Mouse (Mus musculus) liver, embryonic 15.5 days (tissue): Measurements from ENCODE around the gene Hps4. TPM values are rescaled to one million over a fixed set of nuclear protein-coding genes. Genes with fewer than 3 reads are reported as not detected.

Experiments used
- ATAC-seq: fragments of 200-750 bp; cut with Nextera tagmentation; 2 replicates; pipeline ENCODE4 v1.8.0; 2017; ENCODE audit warnings: moderate number of reproducible peaks, mild to moderate bottlenecking, moderate library complexity; ENCODE audit not compliant: insufficient read depth
- H3K27ac ChIP-seq: fragments of 300-500 bp; sonication (generic); replicated peaks from 2 replicates; pipeline ENCODE4 v1.5.1; 2015; ENCODE audit warnings: mild to moderate bottlenecking, inconsistent platforms
- H3K27me3 ChIP-seq: fragments of 300-500 bp; sonication (generic); 2 replicates; pipeline ENCODE4 v1.6.1; 2015; ENCODE audit warnings: mild to moderate bottlenecking, inconsistent platforms
- H3K36me3 ChIP-seq: fragments of 300-500 bp; sonication (generic); replicated peaks from 2 replicates; pipeline ENCODE4 v1.6.1; 2015; ENCODE audit warnings: moderate library complexity, mild to moderate bottlenecking, inconsistent platforms
- H3K4me1 ChIP-seq: fragments of 300-500 bp; sonication (generic); replicated peaks from 2 replicates; pipeline ENCODE4 v1.6.1; 2015; ENCODE audit warnings: inconsistent platforms
- H3K4me2 ChIP-seq: fragments of 300-500 bp; sonication (generic); 2 replicates; pipeline ENCODE4 v1.6.1; 2015; ENCODE audit warnings: moderate library complexity, mild to moderate bottlenecking, inconsistent platforms
- H3K4me3 ChIP-seq: fragments of 300-500 bp; sonication (generic); replicated peaks from 2 replicates; pipeline ENCODE4 v1.5.1; 2015; ENCODE audit warnings: mild to moderate bottlenecking, inconsistent platforms
- H3K9ac ChIP-seq: fragments of 300-500 bp; sonication (generic); 2 replicates; pipeline ENCODE4 v1.6.1; 2015; ENCODE audit warnings: moderate library complexity, mild to moderate bottlenecking, inconsistent platforms
- H3K9me3 ChIP-seq: fragments of 300-500 bp; sonication (generic); replicated peaks from 2 replicates; pipeline ENCODE4 v1.6.1; 2016; ENCODE audit warnings: inconsistent platforms
- WGBS: fragments of 180-500 bp; shearing (Covaris S2); methylation state at CpG from one replicate; pipeline ENCODE4 v1.1.7; 2015; ENCODE audit warnings: mixed read lengths; ENCODE audit not compliant: insufficient replicate concordance; 5-methylcytosine and 5-hydroxymethylcytosine counted together
- polyA plus RNA-seq: library from polyadenylated mRNA; unstranded; fragments of >200 nt; fragmentation: Nextera tagmentation; extraction: Ambion mirVana; gene quantifications from 2 replicates; pipeline ENCODE4 v1.2.1, GENCODE M21; 2015

Hps4 gene
- polyA plus RNA-seq, 1 experiment from 2014 or later: 10.9 TPM

DNA sequence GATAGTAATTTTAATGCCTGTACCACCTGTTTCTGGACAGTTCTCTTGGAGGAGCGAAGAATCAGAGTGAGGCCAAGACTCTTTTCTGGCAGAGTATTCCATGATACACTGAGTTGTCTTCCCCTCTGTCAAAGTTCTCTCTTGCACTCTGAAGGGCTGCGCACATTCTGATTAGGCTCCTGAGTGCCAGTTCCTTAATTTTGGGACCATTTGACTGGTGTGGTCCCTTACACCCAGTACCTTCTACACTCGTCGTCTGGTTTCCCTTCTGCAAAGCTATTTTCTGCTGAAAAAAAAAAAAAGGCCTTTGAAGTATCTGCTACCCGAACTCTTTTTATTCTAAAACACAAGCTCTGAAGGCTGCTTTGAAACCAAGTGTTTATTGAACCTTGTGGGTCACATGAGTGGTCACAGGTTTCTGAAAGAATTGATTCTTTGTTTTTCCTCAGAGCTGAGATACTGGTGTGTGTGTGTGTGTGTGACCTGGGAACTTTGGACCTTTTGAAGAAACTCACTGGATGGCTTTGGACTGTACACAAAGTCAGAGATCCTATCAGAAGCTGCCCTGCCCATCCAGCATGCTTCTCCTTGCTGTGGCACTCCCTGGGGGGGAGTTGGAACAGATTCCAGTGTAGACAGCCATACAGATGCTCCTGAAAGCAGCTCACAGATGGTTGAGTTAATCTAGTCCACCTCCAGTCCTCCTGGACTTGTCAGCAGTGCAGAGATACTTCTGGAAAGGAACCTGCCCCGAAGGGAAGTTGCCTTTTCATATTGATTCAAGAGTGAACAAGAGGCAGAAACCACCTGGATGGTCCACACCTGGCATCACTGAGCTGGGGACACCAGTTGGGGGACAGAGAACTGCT lies 1.4 kb downstream of the Hps4 start:
- no peak overlapping the region for H3K4me3 ChIP-seq
- peak overlapping the region; percentile 75; the same call in 1 of the 2 replicates for H3K4me2 ChIP-seq

DNA sequence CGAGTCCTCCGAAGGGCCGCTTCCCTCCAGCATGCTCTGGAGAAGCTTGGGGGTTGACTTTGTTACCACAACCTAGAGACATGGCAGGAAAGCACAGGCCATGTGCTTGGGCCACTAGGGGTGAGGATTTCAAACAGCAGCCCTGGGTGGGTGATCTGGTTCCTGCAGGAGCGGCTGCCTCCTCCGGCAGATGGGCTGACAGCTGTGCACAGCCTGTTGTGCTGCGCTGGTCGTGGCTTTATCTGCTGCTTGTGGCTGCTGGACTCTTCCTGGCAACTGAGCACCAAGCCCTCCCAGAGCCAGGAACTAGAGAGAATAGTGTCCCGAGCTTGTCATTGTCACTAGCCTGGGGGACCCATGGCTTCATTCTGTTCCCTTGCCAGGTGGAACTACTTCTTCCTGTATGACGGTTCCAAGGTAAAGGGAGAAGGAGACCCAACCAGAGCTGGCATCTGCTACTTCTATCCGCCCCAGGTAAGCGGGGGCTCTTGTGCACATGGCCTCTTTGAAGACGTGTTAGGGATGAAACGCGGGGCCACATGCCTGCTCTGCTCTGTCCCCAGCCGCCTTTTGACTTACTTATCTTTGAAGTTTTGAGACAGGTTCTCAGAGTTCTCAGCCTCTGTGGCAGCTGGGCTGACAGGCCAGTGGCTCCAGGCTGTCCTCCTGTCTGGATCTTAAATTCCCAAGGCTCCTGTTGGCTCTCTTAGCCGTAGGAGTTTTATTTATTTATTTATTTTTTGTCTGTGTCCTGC lies 3.5 kb downstream of the Hps4 start:
- Histone ChIP-seq H3K4me1 (peaks cover 49% of the 10 kb centered on the region), H3K27me3 (no peaks in the 10 kb centered on the region), H3K4me3 (no peak overlapping the region), H3K27ac (no peak overlapping the region), H3K9ac (no peak overlapping the region), H3K4me2 (peak overlapping the region; percentile 10; the same call in 1 of the 2 replicates), H3K9me3 (no peaks in the 10 kb centered on the region), H3K36me3 (peaks cover 27% of the 10 kb centered on the region)
- 58% methylated on average over 16 of the region's 16 CpGs for WGBS
- no peak for ATAC-seq

More for the DNA sequence above, 1.4 kb downstream of the Hps4 start:
- Histone ChIP-seq H3K27ac (peak overlapping the region; percentile 45), H3K9me3 (no peaks in the 10 kb centered on the region), H3K27me3 (no peaks in the 10 kb centered on the region), H3K36me3 (peaks cover 21% of the 10 kb centered on the region), H3K4me1 (peaks cover 55% of the 10 kb centered on the region), H3K9ac (no peak overlapping the region)
- ATAC-seq: 0 out of 2 replicates have a peak, but pooled peaks have one; percentile 20
- 59% methylated on average over 6 of the region's 6 CpGs for WGBS

DNA sequence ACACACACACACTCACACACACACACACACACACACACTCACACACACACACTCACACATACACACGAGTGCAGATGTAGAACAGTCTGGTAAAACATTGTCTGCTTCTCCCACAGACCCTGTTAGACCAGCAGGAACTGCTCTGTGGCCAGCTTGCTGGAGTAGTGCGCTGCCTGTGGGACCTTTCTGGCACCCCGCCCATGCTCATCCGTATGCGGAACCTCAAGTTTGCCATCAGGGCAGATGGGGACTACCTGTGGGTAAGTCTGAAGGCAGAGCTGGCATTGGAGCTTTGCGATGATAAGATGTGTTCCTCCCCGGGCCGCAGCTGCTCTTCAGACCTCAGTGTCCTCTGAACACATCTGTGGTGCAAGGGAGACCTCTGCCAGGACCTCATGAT lies 6.3 kb downstream of the Hps4 start:
- H3K27me3 ChIP-seq: no peaks in the 10 kb centered on the region
- peaks cover 24% of the 10 kb centered on the region for H3K4me1 ChIP-seq
- ATAC-seq: no peak
- H3K27ac ChIP-seq: no peak overlapping the region
- no peak overlapping the region for H3K4me2 ChIP-seq
- H3K36me3 ChIP-seq: peaks cover 31% of the 10 kb centered on the region
- H3K9ac ChIP-seq: no peak overlapping the region
- no peaks in the 10 kb centered on the region for H3K9me3 ChIP-seq
- WGBS: 77% methylated on average over 8 of the region's 8 CpGs
- H3K4me3 ChIP-seq: no peak overlapping the region

DNA sequence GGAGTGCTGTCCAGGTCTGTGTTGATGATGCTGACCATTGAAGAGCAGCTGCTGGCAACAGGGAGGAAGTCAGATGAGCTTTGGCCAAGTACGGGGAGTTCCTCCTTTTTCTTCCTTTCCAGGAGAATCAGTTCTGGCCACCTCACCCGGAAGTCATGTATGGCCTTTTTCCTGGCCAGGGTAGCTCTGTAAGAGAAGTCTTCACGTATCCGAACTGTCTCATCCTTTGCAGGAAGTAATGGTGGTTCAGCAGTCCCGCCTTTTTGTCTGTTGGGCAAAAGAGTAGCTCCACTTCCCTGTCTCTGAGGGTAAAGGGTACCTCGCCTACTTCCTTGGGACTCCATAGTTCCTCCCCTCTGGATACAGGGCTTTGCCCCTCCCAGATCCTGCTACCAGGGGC lies 12.6 kb downstream of the Hps4 start:
- H3K27ac ChIP-seq: no peak overlapping the region
- 51% methylated on average over 6 of the region's 6 CpGs for WGBS
- H3K4me2 ChIP-seq: no peak overlapping the region
- no peaks in the 10 kb centered on the region for H3K27me3 ChIP-seq
- peaks cover 15% of the 10 kb centered on the region for H3K36me3 ChIP-seq
- no peak overlapping the region for H3K9ac ChIP-seq
- no peaks in the 10 kb centered on the region for H3K9me3 ChIP-seq
- ATAC-seq: peak; percentile 6; the same call in 1 of the 2 replicates
- peaks cover 38% of the 10 kb centered on the region for H3K4me1 ChIP-seq
- H3K4me3 ChIP-seq: no peak overlapping the region

DNA sequence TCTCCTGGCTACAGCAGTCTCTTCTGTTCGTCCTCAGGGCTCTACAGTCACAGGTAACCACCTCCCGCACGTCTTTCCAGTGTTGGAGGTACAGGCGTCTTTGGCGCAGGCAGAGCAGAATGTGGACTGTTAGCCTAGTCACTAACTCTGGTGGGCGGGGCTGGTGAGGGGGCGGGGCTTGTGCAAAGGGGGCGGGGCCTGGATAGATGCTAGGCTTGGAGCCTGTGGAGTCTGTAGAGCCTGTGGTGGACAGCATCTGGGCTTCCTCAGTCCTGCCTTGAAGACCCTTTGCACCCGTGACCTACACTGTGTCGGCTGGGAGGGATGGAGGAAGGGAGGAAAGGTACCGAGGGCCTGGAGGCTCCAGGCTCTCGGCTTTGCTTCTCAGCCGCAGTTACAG lies 13.0 kb downstream of the Hps4 start, which contains the start of gene Gm6583:
Gm6583 (minus strand) TSS at position 124 of the 400 bp plus-strand sequence.
- H3K4me1 ChIP-seq: peaks cover 39% of the 10 kb centered on the region

DNA sequence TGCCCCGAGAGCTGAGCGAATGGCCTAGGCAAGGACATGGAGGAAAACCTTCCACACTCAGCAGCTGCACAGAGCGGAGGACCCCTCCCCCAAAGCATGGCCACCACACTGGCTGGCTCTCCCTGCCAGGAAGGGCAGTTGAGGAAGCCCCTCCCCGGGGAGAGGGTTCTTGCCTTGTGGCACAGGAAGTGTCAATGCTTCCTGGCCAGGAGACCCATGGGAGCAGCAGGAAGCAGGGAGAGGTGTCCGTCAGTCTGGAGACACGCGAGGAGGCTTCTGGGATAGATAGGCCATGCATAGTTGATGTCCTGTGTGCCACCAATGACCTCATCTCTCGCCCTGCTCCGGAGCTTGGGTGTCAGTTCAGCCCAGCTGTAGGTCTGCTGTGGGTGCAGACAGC lies 13.4 kb downstream of the Hps4 start:
- Histone ChIP-seq H3K9me3 (no peaks in the 10 kb centered on the region), H3K27me3 (no peaks in the 10 kb centered on the region), H3K4me2 (no peak overlapping the region), H3K36me3 (peaks cover 10% of the 10 kb centered on the region; the same call in 1 of the 2 replicates), H3K27ac (no peak overlapping the region; the same call in 1 of the 2 replicates), H3K4me3 (no peak overlapping the region), H3K4me1 (peaks cover 39% of the 10 kb centered on the region), H3K9ac (no peak overlapping the region)
- WGBS: 64% methylated on average over 9 of the region's 9 CpGs
- ATAC-seq: no peak

More for the DNA sequence above, 13.0 kb downstream of the Hps4 start, which contains the start of gene Gm6583:
- Histone ChIP-seq H3K4me2 (no peak within 1 kb of the TSS), H3K9me3 (no peaks in the 10 kb centered on the region), H3K4me3 (no peak within 1 kb of the TSS), H3K27ac (peak within 1 kb of the TSS; percentile 2; the same call in 1 of the 2 replicates), H3K27me3 (no peaks in the 10 kb centered on the region), H3K36me3 (peaks cover 13% of the 10 kb centered on the region; the same call in 1 of the 2 replicates), H3K9ac (no peak within 1 kb of the TSS)
- ATAC-seq: peak; percentile 38; the same call in 1 of the 2 replicates
- WGBS: 43% methylated on average over 13 of the region's 13 CpGs

DNA sequence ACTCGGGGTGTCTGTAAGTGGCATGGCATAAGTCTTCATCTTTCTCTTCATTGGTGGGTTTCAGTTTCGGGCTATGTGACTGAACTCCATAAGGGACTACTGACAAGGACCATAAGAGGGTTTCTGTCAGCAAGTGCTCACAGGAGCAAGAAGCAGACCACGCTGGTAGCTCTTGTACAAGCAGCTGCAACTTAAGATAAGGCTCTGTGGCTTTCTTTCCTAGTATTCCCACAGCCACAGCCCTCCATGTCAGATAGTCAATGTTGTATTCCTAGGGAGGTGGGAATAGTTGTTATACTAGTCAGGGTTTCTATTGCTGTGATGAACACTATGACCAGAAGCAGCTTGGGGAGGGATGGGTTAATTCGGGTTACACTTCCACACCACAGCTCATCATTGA lies 16.6 kb downstream of the Hps4 start:
- peak overlapping the region; percentile 46 for H3K4me2 ChIP-seq
- no peaks in the 10 kb centered on the region for H3K9me3 ChIP-seq
- H3K9ac ChIP-seq: peak overlapping the region; percentile 35; the same call in 1 of the 2 replicates
- no peaks in the 10 kb centered on the region for H3K27me3 ChIP-seq
- peaks cover 42% of the 10 kb centered on the region for H3K4me1 ChIP-seq
- peaks cover 16% of the 10 kb centered on the region for H3K36me3 ChIP-seq
- peak overlapping the region; percentile 70 for H3K27ac ChIP-seq
- ATAC-seq: peak; percentile 80
- H3K4me3 ChIP-seq: no peak overlapping the region
- 24% methylated on average over 4 of the region's 4 CpGs for WGBS

DNA sequence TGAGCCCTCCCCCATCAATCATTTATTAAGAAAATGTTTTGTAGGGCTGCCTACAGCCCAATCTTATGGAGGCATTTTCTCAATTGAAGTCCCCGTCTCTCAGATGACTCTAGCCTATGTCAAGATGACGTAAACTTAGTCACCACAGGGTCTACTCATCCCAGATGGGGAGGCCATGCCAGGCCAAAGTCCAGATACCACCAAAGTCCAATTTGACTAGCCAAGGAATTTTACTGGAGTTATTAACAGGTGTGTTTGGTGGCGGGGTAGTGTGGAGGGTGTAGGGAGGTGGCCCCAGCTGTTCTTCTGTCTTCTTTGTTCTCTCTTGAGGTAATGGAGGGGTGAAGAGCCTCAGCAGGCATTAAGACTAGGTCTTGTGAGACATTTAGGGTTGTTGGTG lies 17.2 kb downstream of the Hps4 start:
- Histone ChIP-seq H3K4me2 (peak overlapping the region; percentile 46; the same call in 1 of the 2 replicates), H3K36me3 (peaks cover 20% of the 10 kb centered on the region), H3K4me1 (peaks cover 42% of the 10 kb centered on the region), H3K27ac (peak overlapping the region; percentile 70; the same call in 1 of the 2 replicates), H3K27me3 (no peaks in the 10 kb centered on the region), H3K9me3 (no peaks in the 10 kb centered on the region), H3K9ac (no peak overlapping the region), H3K4me3 (no peak overlapping the region)
- 69% methylated on average over 3 of the region's 3 CpGs for WGBS
- ATAC-seq: no peak

DNA sequence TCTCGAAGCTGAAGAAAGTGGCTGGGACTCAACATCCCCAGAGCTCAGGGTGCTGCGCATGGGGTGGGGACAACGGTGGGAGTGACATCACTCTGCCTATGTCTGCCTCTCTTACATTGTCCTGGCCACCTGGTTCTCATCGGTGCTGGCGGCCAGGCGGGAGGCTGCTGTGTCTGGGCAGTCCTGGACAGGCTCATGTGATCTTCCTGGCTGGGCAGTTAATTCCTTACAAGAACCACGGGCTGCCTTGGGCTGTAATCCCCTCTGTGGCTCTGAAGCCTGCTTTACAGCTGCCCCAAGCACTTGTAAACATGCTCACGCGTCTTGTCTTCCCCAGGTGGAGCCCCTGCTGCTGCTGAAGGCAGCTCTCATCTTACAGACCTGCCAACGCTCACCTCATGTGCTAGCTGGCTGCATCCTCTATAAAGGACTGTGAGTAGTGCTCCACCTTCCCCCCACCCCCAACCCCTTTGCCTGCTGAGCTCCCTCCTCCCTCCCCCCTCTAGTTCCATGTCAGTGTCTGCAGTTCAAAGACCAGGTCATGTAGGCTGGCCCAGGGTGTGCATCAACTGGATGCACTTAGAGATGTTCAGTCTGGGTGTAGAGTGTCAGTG lies 21.4 kb downstream of the Hps4 start:
- no peak for ATAC-seq
- no peak overlapping the region for H3K4me3 ChIP-seq
- H3K4me2 ChIP-seq: no peak overlapping the region
- no peak overlapping the region for H3K9ac ChIP-seq
- peaks cover 15% of the 10 kb centered on the region for H3K4me1 ChIP-seq
- 78% methylated on average over 10 of the region's 10 CpGs for WGBS
- H3K9me3 ChIP-seq: no peaks in the 10 kb centered on the region
- no peaks in the 10 kb centered on the region for H3K27me3 ChIP-seq
- no peak overlapping the region for H3K27ac ChIP-seq
- H3K36me3 ChIP-seq: peaks cover 26% of the 10 kb centered on the region

DNA sequence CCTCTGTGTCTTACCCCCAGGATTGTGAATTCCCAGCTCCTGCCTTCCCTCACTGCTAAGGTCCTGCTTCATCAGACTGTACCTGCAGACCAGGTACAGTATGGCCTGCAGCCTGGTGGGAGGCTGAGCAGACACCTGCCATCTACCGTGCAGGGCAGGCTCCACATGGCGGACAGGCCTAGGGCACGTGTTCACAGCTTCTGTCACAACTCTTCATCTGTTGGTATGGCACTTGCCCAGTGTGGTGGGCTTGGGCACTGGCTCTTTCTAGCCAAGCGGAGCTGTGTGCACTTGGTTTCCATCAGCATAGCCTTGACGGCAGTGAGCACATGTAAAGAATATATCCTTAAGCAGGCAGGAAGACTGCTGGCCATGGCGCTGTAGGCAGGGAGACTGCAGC lies 24.0 kb downstream of the Hps4 start:
- no peak overlapping the region for H3K27ac ChIP-seq
- no peak overlapping the region for H3K9ac ChIP-seq
- no peaks in the 10 kb centered on the region for H3K27me3 ChIP-seq
- no peak overlapping the region for H3K4me3 ChIP-seq
- no peaks in the 10 kb centered on the region for H3K9me3 ChIP-seq
- H3K4me1 ChIP-seq: peaks cover 3% of the 10 kb centered on the region; the same call in 1 of the 2 replicates
- H3K36me3 ChIP-seq: peaks cover 32% of the 10 kb centered on the region
- 80% methylated on average over 6 of the region's 6 CpGs for WGBS
- no peak overlapping the region for H3K4me2 ChIP-seq
- ATAC-seq: no peak
